Mouse (Mus musculus) ES-Bruce4 (cell line): ENCODE data around the gene Zup1.

Source experiments
- CTCF ChIP-seq: IDR thresholded peaks from one replicate; pipeline ENCODE4 v1.8.1; 2011; ENCODE audit warnings: low read depth, low read length
- EP300 ChIP-seq: IDR thresholded peaks from 2 replicates; pipeline ENCODE4 v1.6.1; 2011; ENCODE audit warnings: low read depth, low read length; ENCODE audit not compliant: insufficient read depth

- TF ChIP-seq CTCF: no peak
- no peak for TF ChIP-seq EP300
Observed at GRCm38 (mm10) chr10:33870441-33870840, 80.6 kb downstream of the Zup1 start.
